Mouse (Mus musculus) mouse embryonic stem cell (cell line): Measurements from ENCODE around the gene Nfatc3.

Experiments used
- in situ Hi-C, 2 experiments: fragments of 300-500 bp; cut with MboI; formaldehyde crosslinking; loops; 1 replicate in 1 of 2; 3 replicates in 1 of 2; pipeline ENCODE4 v1.14.3; 2019 to 2020; ENCODE audit warnings: low sequenced_read_pairs in 2 of 2, low pct_unique_long_range_greater_than_20kb in 1 of 2, mixed read lengths in 1 of 2; ENCODE audit not compliant: unreplicated experiment in 1 of 2

The Nfatc3 gene

DNA sequence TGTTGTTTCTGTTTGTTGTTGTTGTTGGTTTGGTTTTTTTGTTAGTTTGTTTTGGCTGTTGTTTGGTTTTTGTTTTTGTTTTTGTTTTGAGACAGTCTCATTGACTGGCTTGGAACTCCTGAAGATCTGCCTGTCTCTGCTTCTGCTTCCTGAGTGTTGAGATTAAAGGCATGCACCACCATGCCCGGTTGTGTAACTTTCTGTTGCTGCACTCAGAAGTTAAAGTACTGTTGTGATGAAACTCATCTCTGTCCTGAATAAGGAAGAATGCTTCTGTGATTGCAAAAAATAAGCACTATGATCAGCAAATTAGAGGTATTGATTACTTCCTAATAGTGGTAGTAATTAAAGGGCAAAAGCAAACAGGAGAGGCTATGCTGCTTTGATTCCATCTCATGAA is 47.6 kb downstream of the Nfatc3 start:
- in situ Hi-C loops, result no loop called here

DNA sequence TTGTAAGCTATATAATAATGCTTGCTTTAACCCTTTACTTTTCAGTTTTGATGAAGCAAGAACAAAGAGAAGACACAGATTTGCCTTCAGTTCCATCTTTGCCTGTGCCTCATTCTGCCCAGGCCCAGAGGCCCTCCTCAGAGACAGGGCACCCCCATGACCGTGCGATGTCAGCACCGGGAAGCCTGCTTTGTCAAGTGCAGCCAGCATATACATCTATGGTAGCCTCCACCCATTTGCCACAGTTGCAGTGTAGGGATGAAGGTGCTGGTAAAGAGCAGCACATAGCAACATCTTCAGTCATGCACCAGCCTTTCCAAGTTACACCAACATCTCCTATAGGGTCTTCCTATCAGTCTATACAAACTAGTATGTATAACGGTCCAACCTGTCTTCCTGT is 49.4 kb downstream of the Nfatc3 start:
- in situ Hi-C loops, result no loop called here

DNA sequence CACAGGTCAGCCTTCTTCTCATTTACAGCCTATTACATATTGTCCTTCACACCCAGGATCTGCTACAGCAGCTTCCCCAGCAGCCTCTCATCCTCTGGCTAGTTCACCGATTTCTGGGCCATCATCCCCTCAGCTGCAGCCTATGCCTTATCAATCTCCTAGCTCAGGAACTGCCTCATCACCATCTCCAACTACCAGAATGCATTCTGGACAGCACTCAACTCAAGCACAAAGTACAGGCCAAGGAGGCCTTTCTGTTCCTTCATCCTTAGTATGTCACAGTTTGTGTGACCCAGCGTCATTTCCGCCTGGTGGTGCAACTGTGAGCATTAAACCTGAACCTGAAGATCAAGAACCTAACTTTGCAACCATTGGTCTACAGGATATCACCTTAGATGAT is 50.1 kb downstream of the Nfatc3 start:
- in situ Hi-C loops, result no loop called here

DNA sequence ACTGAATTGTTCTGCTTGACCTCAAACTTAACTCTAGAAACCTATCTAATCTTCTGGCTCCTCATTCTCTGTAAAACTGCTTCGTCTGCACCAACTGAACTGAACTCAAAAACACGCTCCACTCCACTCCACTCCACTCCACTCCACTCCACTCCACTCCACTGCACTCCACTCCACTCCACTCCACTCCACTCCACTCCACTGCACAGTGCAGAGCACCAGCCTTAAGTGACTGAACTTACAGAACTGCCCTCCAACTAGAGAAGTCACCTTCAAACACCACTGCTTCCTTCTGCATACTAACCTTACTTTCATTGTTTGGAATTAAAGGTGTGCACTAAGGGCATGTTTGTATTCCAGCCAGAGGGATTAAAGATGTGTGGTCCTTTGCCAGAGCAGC is 53.4 kb downstream of the Nfatc3 start:
- in situ Hi-C loops, result no loop called here

DNA sequence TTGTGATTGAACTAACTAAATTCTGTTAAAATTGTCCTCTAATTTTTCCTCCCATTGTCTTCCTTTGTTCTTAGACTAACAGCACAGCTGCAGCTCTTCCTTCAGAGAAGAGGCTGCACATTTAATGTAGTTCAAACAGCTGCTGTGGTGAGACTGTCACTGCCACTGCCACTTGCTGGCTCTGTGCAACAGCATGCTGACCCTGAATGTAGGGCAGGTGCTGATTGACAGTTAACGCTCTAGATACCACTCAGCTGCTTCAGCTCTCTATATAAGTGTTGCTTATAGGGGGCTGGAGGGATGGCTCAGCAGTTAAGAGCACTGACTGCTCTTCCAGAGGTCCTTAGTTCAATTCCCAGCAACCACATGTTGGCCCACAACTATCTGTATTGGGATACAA is 53.9 kb downstream of the Nfatc3 start:
- in situ Hi-C loops, result no loop called here

DNA sequence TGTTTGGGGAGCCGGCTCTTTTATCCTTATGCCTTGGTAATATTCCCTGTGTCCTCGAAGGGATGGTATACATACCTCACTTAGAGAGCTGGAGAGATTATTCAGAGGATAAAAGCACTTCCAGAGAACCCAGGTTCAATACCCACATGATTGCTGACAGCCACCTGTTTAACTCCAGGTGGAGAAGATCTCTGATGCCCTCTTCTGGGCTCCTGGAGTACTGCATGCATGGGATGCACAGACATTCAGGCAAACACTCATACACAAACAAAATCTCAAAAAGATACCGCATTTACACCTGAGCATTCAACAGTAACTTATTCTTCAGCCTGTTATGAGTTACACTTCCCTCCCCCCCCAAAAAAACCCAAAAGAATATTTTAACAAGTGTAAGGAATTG is 57.3 kb downstream of the Nfatc3 start:
- in situ Hi-C loops, result no loop called here

DNA sequence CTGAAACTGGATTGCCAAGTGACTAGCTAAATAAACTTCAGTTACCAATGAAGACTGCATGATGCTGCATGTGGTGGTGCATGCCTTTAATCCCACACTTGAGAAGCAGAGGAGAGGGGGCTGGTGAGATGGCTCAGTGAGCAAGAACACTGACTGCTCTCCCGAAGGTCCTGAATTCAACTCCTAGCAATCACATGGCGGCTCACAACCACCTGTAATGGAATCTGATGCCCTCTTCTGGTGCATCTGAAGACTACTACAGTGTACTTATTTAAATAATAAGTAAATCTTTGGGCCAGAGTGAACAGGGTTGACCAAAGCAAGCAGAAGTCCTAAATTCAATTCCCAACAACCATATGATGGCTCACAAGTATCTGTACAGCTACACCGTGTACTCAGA is 64.8 kb downstream of the Nfatc3 start:
- in situ Hi-C loops, result no loop called here

DNA sequence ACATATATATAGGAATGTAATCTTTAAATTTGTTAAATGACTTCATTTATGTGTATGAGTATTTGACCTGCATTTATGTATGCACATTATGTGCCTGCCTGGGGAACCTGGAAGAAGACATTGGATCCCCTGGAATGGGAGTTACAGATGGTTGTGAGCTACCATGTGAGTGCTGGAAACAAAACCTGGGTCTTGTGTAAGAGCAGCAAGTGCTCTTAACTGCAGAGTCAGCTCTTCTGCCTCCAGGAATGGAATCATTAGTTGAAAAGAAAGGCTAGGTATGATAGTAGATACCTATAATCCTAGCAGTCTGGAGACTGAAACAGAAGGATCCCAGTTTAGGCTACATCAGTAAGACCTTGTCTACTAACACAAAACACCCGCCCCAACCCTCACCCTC is 67.4 kb downstream of the Nfatc3 start:
- in situ Hi-C loops, result no loop called here

DNA sequence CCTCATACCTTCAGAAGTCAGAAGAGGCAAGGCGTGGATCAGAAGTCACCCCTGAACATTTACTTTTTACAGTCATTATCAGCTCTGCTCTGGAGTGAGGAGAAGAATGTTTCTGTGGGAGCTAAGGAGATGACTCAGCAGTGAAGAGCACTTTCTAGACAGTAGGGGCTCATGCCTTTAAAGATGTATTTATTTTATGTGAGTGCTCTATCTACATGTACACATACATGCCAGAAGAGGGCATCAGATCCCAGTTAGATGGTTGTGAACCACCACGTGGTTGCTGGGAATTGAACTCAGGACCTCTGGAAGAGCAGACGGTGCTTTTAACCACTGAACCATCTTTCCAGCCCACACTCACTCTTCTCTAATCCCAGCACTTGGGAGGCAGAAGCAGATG is 68.4 kb downstream of the Nfatc3 start:
- in situ Hi-C loops, result no loop called here

DNA sequence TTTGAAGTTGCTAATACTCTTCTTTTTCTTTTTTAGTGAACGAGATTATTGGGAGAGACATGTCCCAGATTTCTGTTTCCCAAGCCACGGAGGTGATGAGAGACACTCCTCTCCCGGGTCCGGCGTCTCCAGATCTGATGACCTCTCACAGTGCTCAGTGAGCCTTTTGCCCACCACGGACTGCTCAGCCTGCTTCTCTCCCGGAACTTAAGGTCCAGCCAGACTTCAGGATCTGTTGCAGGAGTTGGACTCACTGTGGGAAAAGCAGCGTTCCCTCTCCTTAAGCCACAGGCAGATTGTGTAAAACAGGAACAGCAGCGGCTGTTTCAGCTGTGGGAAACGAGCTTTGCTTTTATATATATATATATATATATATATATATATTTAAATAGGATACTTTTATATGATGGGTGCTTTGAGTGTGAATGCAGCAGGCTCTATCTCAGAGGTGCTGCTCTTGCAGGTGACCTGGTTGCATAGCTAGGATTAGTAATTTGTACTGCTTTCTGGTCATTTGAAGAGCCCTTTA is 69.3 kb downstream of the Nfatc3 start:
- in situ Hi-C loops, result no loop called here

DNA sequence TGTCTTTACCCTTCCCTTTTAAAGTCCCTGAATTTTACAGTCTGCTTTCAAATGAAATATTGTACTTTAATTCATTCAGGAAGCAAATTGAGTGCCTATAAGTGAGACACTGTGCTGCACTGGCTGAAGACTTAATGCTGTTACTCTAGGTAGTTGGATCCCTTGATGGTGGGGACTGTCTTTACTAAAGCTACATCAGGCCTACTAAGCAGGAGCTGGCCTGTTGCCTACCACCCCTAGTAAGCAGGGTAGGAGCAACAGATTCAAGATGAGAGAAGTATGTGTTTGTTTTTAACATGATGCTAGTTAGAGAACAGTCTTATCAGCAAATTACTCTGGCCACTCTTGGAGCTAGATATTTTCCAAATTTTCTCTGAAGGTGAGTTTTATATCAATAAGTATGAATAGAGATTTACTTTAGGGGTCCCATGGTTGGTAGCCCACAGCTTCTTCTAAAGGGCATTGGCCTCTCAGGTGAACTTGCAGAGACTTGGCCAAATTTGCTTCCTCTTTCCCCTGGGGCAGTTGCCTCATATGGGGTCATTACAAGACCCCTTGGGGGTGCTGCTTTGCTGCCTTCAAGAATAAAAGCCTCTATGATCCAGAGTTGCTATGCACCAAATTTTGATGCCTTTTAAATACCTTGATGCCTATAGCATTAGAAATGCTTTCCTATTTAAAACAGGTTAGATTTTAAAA is 70.7 kb downstream of the Nfatc3 start:
- in situ Hi-C loops, result no loop called here

DNA sequence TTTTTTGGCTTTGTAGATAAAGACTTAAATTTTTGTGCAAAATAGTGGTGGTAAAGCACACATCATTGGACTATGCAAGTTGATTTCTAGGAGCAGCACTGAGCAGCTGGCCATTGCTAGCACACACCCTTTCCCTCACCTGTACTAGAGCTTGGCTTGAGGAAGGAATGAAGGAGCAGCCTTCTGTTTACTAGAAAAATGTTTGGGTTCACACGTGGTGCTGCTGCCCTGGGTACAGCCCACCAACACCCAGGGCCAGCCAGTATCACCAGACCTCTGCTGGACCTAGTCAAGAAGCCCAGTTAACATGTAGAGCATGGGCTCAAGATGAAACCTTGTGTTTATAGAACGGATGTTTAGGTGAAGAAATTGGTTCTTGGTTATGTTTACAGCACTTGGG is 71.4 kb downstream of the Nfatc3 start:
- in situ Hi-C loops, result no loop called here

DNA sequence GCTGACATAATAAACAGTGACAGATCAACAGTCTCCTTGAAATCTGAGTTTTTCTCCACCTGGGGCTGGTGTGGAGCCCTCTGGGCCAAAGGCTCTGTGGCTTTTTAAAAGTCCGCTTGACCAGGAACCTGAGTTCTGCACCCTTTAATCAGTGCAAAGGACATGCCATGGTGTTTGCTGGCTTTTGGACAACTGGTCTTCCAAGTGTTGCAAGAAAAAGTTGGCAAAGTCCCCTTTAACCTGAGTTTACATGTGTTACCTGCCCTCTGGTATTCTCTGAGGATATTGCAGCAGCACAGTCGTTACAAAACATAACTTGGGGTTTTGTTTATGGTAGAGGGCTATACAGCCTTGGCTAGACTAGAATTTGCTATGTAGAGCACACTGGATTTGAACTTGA is 71.9 kb downstream of the Nfatc3 start:
- in situ Hi-C loops, result no loop called here

DNA sequence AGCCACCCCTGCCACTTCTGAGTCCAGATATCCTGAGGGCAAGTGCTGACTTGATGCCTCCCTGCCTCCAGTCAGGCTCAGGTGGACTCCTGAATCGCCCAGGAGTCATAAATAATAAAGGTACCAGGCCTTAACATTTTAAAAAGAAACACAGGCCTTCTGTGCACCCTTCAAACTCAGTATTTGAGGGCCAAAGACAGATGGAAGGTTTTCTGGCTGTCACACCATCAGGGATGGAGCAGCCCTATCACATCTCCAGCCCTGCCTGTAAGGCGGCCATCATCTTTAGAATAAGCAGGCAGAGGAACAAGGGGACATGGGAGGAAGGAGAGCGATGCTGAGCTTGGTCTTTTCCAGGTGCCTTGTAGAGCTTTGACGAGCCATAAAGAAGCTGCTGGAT is 72.4 kb downstream of the Nfatc3 start:
- in situ Hi-C loops, result no loop called here

DNA sequence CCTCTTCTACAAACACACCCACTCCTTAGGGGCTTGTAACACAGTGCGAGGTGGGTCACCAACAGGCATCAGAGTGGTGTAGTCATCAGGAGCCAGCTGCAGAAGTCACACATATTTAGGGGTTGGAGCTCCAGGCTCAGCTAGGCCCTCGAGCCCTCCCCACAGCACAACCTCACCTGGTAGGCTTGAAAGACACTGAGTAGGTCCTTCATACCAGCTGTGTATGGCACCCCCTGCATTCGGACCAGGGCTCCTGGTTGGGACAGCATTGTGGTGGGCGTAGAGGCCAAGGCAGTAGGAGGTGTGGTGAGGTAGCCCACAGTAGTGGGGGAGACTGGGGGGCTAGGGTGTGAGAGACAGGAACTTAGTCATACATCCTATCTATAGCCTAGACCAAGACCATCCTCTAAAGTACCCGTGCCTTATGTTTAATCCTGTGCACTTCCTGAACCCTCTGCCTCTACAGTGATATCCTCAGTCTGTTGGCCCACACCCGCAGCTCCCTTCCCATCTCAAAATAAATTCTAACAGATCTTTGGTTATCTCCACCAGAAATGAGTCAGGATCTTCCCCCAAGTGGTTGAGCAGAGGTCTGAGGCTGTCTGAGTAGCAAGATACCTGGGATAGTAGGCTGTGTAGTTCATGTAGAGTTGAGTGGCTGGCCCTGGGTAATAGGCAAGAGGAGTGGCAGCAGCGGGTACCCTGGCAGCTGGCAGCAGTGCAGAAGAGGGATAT is 73.0 kb downstream of the Nfatc3 start:
- in situ Hi-C loops, result no loop called here

DNA sequence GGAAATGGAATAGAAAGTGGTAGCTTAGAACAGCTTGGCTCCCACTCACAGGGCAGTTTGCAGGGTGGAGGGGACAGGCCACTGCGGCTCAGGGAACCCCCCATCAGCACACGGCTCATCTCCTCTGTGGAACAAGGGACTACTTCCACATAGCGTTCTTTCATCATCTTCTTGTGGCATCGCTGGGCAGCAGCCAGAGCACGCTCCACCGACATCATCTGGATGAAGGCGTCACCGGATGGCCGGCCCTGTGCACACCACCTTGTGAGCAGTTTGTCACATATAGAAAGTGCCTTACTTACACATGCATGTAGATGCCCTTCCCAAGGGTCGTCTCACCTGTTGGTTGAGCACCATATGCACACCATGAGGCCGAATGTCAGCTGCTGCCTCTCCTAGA is 73.7 kb downstream of the Nfatc3 start:
- in situ Hi-C loops, result no loop called here

DNA sequence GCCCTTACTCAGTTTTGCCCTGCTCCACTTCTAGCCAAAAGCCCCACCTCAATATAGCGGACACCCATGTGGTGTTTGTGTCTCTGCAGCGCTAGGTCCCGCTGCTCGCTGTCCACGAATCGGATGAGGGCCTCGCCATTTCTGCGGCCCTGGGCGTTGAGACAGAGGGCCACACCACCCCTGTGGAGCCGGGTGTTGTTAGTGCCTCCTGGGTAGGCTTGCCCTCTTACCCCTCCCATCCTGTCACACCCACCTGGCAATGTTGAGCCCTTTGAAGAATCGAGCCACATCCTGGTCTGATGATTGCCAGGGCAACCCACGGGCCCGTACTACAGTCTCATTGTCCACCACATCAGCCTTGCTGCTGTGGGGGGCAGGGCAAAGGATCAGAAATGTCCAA is 74.9 kb downstream of the Nfatc3 start:
- in situ Hi-C loops, result no loop called here

DNA sequence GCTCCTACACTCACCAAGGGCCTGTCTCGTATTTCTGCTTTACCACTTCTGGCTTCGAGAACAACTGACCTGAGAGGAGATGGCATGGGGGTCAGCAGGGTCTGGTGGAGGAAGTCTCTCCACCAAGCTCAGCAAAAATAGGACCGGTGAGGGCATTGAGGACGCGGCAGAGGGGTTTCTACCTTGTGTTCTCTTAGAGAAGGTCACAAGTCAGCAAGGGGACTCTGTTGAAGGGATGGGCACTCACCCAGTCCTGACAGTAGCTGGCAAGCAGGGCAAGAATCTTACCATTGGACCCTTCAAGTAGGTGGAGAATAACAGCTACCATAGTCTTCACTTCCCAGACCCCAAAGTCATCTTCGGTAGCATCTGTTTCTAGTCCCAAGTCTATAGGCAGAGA is 75.3 kb downstream of the Nfatc3 start:
- in situ Hi-C loops, result no loop called here

DNA sequence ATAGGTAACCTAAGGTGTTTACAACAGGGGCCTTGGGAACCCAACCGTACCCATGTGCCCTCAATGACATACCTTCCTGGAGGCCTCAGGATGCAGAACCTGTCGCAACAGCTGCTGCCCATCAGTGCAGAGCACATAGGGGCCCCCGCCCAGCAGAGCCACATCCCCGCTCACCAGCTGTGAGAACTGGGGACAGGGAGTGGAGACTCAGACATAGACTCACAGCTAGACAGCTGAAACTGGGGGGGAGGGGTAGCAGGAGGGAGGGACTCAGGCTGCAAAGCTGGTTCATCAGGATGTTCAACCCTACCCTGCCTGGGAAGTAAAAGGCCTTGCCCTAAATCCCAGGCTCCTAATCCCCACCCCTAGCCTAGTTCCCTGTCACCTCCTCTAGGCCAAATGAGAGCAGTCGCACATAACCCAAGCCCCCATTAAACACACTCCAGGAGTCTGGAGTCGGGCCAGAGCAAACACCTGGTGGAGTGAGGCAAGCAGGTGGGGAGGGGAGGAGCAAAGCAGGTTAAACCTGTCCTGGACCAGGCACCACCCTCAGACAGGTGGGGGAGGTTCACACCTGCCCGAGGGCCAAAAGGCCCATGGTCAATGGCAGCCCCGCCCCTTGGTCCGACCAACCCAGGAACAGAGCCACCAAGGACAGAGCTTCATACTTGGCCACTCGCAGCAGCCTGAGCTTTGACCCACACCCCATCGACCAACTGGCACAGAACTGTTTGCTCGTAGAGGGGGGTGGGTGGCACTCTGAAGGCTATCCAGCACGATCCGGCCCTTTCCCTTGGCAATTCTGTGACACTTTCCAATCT is 76.3 kb downstream of the Nfatc3 start:
- in situ Hi-C loops, result no loop called here
